Mouse (Mus musculus): Measurements from ENCODE around the gene Nrm.

- TF ChIP-seq POLR2A (IDR thresholded peaks at IDR 0.05; ENCODE audit: control insufficient read depth, low read depth, low read length) (peak; percentile 69; the same call in 1 of the 2 replicates), CTCF (IDR thresholded peaks at IDR 0.05; ENCODE audit: control insufficient read depth, insufficient read depth, insufficient replicate concordance, low read depth, low read length) (peak; percentile 62)
Measured at GRCm38 (mm10) chr17:35879245-35880057, 18.3 kb downstream of the Nrm start, which contains the start of gene Dhx16.

Data from testis, adult 2 months (tissue).